Mouse (Mus musculus) left cerebral cortex, adult 11 months (tissue): ENCODE measurements at regions not wholly inside any gene's neighbourhood (a gene's known extent, or its start where the extent isn't known, plus 50 kb on each side); places are given as distances from the start of the nearest gene placed in this dataset.

Source experiments
- DNase-seq: peaks from one replicate; pipeline ENCODE4 v3.0.0; 2022; ENCODE audit warnings: low spot score

GRCm38 (mm10) chr16:95057596-95057995, 60.1 kb upstream of the Kcnj6 start:
- no peak for DNase-seq

DNA sequence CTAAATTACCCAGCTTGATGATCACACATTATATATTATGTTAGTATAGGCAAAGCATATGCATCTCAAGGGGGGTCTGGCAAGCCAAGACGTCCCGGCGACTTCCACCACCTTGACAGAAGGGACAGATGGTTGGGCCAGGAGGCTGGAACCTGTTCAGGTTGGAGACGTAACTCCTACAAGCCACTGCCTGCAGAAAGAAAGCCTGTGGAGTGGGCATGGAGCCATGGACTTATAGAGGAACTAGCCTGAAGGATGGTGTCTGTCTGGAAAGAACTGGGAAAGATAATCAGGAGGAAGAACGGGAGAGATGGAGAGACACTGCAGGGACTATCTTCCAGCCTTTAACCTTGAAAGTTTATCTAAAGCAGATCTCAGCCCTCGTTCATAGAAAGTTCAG, 66.9 kb upstream of the Kcnj6 start:
- no peak for DNase-seq

DNA sequence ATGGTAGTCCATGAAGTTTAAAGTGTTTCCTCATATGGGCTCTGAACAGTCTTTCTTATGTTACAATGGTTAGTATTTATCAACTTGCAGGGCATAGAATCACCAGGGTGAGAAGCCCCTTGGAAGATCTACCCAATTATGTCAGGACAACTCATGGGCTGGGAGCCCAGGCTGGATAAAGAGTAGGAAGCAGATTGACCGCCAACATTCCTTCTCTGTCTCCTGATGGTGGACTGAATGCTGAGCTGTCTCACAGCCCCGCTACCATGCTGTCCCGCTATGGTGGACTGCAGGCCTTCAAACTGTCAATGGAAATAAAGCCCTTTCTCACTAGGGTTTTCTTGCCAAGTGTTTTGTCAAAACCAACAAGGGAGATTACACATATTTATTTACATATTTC, 69.2 kb upstream of the Kcnj6 start:
- no peak for DNase-seq

GRCm38 (mm10) chr16:95092471-95093221, 95.1 kb upstream of the Kcnj6 start:
- DNase-seq, result no peak

- DNase-seq, result no peak
Measured at GRCm38 (mm10) chr16:95093753-95094152, 96.3 kb upstream of the Kcnj6 start.

GRCm38 (mm10) chr16:95100954-95101353, 103.5 kb upstream of the Kcnj6 start:
- DNase-seq, result no peak

DNA sequence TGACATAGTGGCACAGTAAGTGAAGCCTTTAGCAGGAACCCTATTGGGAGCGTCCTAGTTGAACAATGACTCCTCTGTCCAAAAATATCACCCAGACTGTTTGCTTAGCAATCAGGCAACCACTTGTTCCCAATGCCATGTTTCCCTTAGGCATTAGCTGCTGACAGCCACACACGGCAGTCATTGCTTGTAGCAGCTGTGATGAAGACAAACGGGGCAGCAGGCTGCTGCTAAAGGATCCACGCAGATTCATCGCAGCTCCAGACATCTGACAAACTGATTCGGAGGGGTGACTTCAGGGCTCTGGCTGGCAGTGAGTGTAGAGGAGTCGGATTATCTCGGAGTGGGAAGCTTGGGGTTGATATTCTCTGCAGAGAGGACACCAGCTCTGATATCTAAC, 120.0 kb upstream of the Kcnj6 start:
- no peak for DNase-seq

DNA sequence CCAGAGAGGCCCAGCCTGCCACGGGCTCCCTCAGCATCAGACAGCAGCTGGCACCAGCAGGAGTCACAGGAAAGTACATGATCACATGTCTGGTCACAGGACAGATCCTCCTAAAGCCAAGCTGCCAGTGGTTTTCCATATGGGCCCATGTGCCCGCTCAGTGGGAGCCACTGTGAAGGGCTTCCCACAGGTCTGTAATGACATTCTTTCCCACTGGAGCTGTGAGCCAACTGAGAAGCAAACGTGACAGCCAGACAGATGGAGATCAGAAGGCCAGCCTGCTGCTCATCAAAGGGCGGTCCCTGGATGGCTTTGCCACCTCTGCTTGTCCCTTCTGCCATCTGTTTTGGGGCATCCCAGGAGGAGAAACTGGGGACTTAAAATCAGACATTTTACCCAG, 121.8 kb upstream of the Kcnj6 start:
- no peak for DNase-seq

DNA sequence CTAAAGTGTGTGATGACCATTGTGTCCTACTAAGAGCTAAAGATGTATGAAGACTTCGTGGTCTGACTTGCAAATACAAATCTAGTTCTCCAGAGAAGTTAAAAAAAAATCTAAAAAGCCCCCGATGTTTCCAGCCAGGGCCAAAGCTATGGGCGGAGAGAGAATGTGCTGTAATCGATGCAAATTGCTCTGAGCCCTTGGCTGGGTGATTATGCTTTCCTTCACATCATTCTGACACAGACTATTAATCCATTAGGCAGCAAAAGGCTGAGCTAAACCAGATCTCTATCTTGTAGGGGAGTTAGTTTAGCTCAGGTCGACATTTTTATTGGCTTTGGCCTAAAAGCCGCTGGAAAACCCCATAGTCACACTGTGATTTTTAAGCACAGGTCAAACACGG, 124.5 kb upstream of the Kcnj6 start:
- no peak for DNase-seq

- no peak for DNase-seq
Measured at GRCm38 (mm10) chr16:95127616-95128015, 129.7 kb upstream of the Kcnj15 start.

DNA sequence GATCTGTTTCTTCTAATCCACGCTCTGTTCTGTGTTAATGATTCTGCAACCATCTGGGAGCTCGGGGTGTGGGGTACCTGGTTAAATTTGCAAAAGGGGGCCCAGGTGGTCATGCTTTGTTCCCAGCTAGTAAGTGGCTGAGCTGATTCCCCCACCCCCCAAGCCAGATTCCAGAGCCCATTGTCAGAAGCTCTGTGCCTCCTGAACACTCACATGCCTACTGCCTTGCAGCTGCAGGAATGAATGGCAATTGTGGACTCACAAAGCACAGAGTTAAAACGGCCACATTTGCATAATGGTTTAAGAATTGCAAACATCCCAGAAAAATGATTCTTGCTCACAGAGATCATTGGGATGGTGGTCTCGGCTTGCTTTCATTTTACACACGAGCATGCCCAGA, 125.5 kb upstream of the Kcnj15 start:
- DNase-seq, result no peak

DNA sequence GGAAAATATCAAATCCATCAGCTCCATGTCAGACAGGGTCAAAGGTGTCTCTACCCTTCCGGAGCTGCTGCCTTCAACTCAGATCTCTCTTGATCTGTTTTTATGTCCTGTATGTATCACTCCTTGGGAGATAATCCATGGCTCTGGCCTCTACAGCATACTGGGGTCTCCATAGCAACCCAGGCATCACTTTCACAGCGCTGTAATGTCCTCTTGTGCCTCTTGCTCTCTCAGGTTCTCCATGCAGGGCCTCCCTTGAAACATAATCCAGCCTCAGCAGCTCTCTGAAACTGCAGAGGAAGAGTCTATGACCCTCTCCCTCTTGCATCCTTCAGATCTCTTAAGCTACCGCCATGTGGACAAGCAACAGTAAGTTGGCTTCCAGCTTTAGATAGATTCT, 118.5 kb upstream of the Kcnj15 start:
- DNase-seq, result no peak

GRCm38 (mm10) chr16:95141510-95142394, 115.6 kb upstream of the Kcnj15 start:
- no peak for DNase-seq

GRCm38 (mm10) chr16:95150499-95150898, 106.9 kb upstream of the Kcnj15 start:
- DNase-seq, result no peak

DNA sequence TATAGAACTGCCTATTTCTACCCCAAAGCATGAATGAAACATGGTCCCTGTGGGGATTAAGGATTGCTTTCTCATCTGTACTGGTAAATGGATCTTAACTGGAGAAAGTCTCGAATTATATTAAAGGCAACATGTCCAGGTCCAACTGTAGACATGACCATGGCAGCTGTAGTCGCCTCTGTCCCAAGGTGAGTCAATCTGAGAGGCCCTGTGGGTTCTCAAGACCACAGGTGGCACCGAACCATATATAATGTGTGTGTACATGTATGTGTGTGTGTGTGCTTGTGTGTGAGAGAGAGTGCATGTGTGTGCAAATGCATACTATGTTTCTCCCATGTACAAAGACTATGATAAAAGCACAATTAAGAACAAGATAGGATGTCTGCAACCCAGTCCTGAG, 105.9 kb upstream of the Kcnj15 start:
- DNase-seq, result no peak

GRCm38 (mm10) chr16:95151914-95152313, 105.4 kb upstream of the Kcnj15 start:
- DNase-seq, result no peak

- no peak for DNase-seq
Measured at GRCm38 (mm10) chr16:95152742-95153383, 104.5 kb upstream of the Kcnj15 start.

DNA sequence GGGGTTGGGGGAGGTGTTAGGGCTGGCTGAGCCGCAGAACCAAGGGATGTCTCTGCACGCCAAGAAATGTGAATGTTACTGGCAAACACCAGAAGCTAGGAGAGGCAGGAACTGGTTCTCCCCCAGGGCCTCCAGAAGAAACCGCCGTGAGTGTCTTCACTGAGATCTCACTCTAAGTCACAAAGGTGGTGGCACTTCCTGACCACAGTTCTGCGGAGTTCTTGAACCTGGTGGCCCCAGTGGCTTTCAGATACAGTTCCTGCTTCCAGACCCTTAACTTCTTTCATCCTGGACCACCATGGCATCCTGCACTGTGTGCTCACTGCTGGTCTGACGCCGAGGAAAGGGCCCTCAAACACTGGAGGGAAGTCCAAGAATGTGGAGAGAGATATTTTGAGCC, 89.0 kb upstream of the Kcnj15 start:
- no peak for DNase-seq

DNA sequence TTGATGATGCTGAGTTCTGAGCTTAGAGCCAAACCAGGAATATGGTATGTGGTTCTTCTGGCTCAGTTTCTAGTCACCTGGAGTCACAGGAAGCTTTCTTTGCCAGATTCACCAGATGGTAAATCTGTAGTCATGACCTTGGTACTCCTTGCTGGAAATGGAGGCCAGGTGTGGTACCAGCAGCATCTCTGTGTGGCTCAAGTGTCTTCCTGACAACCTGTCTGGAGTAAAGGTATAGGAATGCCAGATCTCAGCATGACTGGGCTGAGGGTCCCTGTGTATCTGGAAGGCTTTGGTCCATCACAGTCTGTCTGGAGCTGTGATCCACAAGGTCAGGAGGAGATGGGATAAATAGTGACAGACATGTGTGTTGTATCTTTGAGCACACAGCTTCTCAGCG, 88.0 kb upstream of the Kcnj15 start:
- no peak for DNase-seq

- no peak for DNase-seq
Measured at GRCm38 (mm10) chr16:95180562-95180961, 76.8 kb upstream of the Kcnj15 start.

- no peak for DNase-seq
Measured at GRCm38 (mm10) chr16:95185341-95185740, 72.0 kb upstream of the Kcnj15 start.

DNA sequence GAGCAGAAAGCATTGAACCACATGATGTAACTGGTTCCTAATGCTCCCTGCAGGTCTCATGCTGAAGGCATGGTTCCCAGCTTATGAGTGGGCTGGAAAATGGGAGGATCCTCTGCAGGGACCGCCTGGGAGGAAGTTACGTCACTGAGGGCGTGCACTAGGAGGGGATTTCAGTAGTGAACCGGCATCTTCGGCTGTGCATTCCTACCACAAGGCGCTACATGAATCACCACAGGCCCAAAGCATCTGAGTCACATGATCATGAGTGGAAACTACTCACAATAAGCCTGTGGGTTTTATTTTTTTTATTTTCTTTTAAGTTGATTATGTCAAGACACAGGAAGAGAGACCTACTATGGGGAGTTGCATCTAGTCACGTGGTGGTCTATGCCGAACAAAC, 68.2 kb upstream of the Kcnj15 start:
- DNase-seq, result no peak

DNA sequence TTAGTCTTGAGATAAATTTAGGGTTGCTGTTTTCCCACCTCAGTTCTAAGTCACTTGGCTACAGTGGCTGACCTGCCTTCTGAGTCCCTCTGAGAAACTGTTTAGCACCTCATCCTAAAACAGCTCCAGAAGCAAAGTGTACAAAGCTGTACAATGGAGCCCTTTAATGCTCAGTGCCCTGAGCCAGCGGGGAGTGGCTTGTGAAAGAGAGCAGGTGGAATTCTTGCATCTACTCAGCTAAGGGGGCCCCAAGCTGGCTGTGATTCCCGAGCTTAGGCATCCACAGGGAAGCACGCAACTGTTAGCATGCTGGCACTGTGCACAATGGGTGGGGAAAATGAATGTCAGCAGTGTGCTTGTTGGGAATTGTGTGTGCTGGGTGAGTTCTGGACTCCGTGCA, 63.2 kb upstream of the Kcnj15 start:
- DNase-seq, result no peak
